Mouse (Mus musculus): Measurements from ENCODE around the gene Tenm2. TPM values are rescaled to one million over a fixed set of nuclear protein-coding genes. Genes with fewer than 3 reads are reported as not detected.
A peak's percentile ranks its signal among the peaks of the same experiment; 100 is the strongest.

Gene Tenm2
- total and polyA plus RNA-seq, 2 experiments from 2014 or later, result 41.8 to 91.3 TPM

DNA sequence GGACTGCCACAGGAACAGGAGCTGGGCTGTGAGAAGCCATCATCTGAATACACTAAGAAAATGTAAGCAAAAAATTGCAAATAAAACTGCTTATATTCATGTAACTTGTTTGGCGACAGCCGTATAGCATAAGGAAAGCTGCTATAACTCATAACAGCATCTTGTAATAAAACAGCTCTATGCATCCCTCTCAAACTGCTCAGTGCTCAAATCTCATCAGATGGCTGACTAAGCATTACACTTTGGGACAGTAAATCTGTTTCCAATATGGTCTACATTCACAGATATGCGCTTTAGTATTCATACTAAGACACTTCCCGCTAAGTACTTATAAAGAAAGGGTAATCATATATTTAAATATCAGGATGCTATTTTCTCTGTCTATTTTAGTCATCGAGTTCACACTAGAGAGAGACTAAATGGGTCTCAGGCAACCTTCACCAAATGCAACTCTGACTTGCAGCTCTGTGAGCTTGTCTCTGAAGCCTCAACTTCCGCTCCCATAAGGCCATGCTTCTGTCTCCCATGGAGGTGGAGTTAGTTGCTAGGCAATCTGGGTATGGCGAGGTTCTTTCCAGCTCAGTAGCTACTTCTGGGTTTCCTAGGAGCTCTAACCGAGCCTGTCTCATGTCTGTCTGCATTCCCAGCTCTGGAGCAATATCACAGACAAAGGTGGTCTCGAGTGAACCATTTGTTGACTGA lies 308.9 kb downstream of the Tenm2 start:
- Histone ChIP-seq H3K9me3 (ENCODE audit: low read length) (no peaks in the 10 kb centered on the region), H3K27ac (ENCODE audit: low read depth, low read length) (peak overlapping the region; percentile 45; the same call in 1 of the 2 replicates), H3K36me3 (ENCODE audit: insufficient read depth) (no peaks in the 10 kb centered on the region), H3K4me3 (ENCODE audit: low read depth, low read length) (no peak overlapping the region), H3K9ac (no peak overlapping the region), H3K4me1 (ENCODE audit: insufficient read depth) (0 out of 2 replicates have a peak, but pooled peaks cover 5% of the 10 kb centered on the region), H3K27me3 (ENCODE audit: insufficient read depth, low read length) (no peaks in the 10 kb centered on the region), H3K4me2 (ENCODE audit: low read depth) (no peak overlapping the region; the same call in 1 of the 2 replicates)
- ATAC-seq (peak; percentile 90), DNase-seq (peak; percentile 66)
- no peak for TF ChIP-seq CTCF (IDR thresholded peaks at IDR 0.05; ENCODE audit: low read depth)
- WGBS, result 59% methylated on average over 9 of the region's 9 CpGs

DNA sequence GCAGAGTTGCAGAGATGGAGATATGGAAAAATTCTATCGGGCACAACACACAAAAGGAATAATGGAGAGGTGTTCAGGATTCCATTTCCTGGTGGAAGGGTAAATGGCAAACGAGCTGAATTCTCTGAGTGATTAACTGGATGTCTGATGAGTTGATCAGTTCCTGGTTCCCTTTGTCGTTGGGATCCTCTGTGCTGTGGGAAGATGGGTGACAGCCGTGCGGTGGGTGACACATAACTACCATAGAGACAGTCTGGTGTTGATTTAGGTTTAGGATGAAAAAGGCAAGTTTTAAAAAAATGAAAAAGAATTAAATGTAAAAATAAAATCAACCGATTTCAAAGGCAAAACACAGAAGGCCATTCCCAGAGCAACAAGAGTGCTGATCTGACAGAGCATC lies 316.5 kb downstream of the Tenm2 start:
- H3K27me3 ChIP-seq (ENCODE audit: insufficient read depth, low read length), result no peaks in the 10 kb centered on the region
- no peaks in the 10 kb centered on the region for H3K4me1 ChIP-seq (ENCODE audit: insufficient read depth)
- H3K9ac ChIP-seq, result no peak overlapping the region
- no peak for ATAC-seq
- 80% methylated on average over 6 of the region's 6 CpGs for WGBS
- H3K27ac ChIP-seq (ENCODE audit: low read depth, low read length), result no peak overlapping the region
- H3K9me3 ChIP-seq (ENCODE audit: low read length), result no peaks in the 10 kb centered on the region
- H3K4me3 ChIP-seq (ENCODE audit: low read depth, low read length), result no peak overlapping the region
- H3K36me3 ChIP-seq (ENCODE audit: insufficient read depth), result no peaks in the 10 kb centered on the region
- TF ChIP-seq CTCF (IDR thresholded peaks at IDR 0.05; ENCODE audit: low read depth), result no peak
- no peak overlapping the region for H3K4me2 ChIP-seq (ENCODE audit: low read depth)
- no peak for DNase-seq

DNA sequence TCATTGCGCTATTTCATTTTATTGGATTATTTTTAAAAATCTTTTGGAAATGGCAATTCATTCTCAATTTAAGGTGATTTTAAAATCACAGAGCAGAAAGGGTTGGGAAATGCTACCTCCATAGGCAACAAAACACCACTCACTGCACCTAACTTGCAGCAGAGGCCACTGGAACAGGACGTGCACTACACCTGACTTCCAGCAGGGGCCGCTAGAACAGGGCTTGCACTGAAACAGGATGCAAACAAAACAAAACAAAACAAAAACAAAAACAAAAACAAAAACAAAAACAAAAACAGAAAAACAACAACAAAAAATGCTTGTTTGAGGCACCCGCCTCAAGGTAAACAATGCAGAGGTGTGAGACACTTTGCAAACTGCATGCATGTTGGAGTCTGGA lies 324.4 kb downstream of the Tenm2 start:
- no peak overlapping the region for H3K4me2 ChIP-seq (ENCODE audit: low read depth)
- no peak overlapping the region for H3K27ac ChIP-seq (ENCODE audit: low read depth, low read length)
- H3K36me3 ChIP-seq (ENCODE audit: insufficient read depth), result no peaks in the 10 kb centered on the region
- 80% methylated on average over 4 of the region's 4 CpGs for WGBS
- no peaks in the 10 kb centered on the region for H3K4me1 ChIP-seq (ENCODE audit: insufficient read depth)
- H3K4me3 ChIP-seq (ENCODE audit: low read depth, low read length), result no peak overlapping the region
- ATAC-seq, result no peak
- TF ChIP-seq CTCF (IDR thresholded peaks at IDR 0.05; ENCODE audit: low read depth), result peak; percentile 59
- DNase-seq, result no peak
- no peaks in the 10 kb centered on the region for H3K27me3 ChIP-seq (ENCODE audit: insufficient read depth, low read length)
- no peak overlapping the region for H3K9ac ChIP-seq
- no peaks in the 10 kb centered on the region for H3K9me3 ChIP-seq (ENCODE audit: low read length)

DNA sequence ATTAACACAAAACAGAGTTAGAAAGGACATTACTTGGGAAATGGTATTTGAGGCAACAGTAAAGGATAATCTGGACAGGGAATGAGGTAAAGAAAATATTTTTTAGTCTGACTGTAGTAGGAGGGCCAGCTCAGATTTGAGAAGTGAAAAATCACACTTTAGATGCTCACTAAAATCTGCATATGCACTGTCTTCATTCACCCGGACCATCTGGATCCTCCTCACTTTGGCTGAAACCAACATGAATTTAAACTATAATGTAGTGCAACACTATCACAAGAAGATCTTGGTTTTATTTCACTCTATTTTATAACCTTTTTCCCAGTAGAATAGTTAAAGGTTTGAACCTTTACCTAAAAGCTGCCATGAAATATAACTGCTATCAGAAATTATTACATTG lies 326.7 kb downstream of the Tenm2 start:
- no peak for TF ChIP-seq CTCF (IDR thresholded peaks at IDR 0.05; ENCODE audit: low read depth)
- no peak overlapping the region for H3K4me2 ChIP-seq (ENCODE audit: low read depth)
- no peak overlapping the region for H3K27ac ChIP-seq (ENCODE audit: low read depth, low read length)
- no peak overlapping the region for H3K4me3 ChIP-seq (ENCODE audit: low read depth, low read length)
- H3K4me1 ChIP-seq (ENCODE audit: insufficient read depth), result no peaks in the 10 kb centered on the region
- no peaks in the 10 kb centered on the region for H3K27me3 ChIP-seq (ENCODE audit: insufficient read depth, low read length)
- WGBS, result 71% methylated on average over 1 of the region's 1 CpGs
- no peaks in the 10 kb centered on the region for H3K9me3 ChIP-seq (ENCODE audit: low read length)
- no peak for DNase-seq
- no peak overlapping the region for H3K9ac ChIP-seq
- no peaks in the 10 kb centered on the region for H3K36me3 ChIP-seq (ENCODE audit: insufficient read depth)
- no peak for ATAC-seq

DNA sequence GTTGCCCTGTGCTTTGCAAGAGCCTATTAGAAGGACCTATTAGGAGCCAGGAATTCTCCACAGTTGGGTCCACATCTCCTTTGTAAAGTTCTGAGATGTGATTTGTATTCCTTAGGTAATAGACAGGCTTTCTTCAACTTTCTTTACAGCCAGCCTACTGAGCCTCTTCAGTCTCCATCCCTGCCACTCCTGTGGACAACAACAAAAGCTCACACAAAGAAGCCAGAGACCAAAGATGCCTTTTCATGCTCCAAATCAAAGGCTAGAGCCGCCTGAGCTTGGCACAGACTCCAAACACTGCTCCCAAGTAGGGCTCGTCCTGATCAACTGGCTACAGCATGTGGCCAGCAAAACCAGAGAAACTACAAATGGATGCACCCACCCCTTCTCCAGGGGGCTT lies 333.5 kb downstream of the Tenm2 start:
- Histone ChIP-seq H3K27me3 (ENCODE audit: insufficient read depth, low read length) (no peaks in the 10 kb centered on the region), H3K4me3 (ENCODE audit: low read depth, low read length) (no peak overlapping the region), H3K9me3 (ENCODE audit: low read length) (no peaks in the 10 kb centered on the region), H3K4me2 (ENCODE audit: low read depth) (no peak overlapping the region), H3K9ac (no peak overlapping the region), H3K27ac (ENCODE audit: low read depth, low read length) (no peak overlapping the region), H3K36me3 (ENCODE audit: insufficient read depth) (no peaks in the 10 kb centered on the region), H3K4me1 (ENCODE audit: insufficient read depth) (no peaks in the 10 kb centered on the region)
- ATAC-seq (peak; percentile 23; the same call in 1 of the 2 replicates), DNase-seq (no peak)
- 8% methylated on average over 2 of the region's 2 CpGs for WGBS
- no peak for TF ChIP-seq CTCF (IDR thresholded peaks at IDR 0.05; ENCODE audit: low read depth)

DNA sequence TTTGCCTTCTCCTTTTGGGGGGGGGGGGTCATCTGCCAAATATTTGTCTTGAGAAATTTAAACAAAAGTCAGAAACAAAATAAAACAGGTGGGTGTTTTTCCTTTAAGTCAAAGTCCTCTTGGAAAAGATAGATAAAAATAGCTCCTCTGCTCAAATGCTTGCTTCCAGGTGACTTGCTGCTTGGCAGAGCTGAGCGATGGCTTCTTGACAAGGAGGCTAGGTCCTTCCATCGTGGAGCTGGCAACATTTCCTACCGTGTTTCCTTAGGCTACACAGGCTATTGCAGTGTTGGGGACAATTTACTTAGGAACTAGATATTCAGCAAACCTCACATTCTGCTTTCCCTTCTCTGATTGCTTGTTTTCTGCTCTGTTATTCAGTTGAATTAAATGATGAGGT lies 342.7 kb downstream of the Tenm2 start:
- H3K4me2 ChIP-seq (ENCODE audit: low read depth), result no peak overlapping the region
- TF ChIP-seq CTCF (IDR thresholded peaks at IDR 0.05; ENCODE audit: low read depth), result no peak
- H3K4me3 ChIP-seq (ENCODE audit: low read depth, low read length), result no peak overlapping the region
- H3K9ac ChIP-seq, result no peak overlapping the region
- H3K27me3 ChIP-seq (ENCODE audit: insufficient read depth, low read length), result no peaks in the 10 kb centered on the region
- no peak for DNase-seq
- H3K36me3 ChIP-seq (ENCODE audit: insufficient read depth), result no peaks in the 10 kb centered on the region
- WGBS, result 59% methylated on average over 3 of the region's 3 CpGs
- H3K4me1 ChIP-seq (ENCODE audit: insufficient read depth), result no peaks in the 10 kb centered on the region
- no peaks in the 10 kb centered on the region for H3K9me3 ChIP-seq (ENCODE audit: low read length)
- H3K27ac ChIP-seq (ENCODE audit: low read depth, low read length), result no peak overlapping the region
- no peak for ATAC-seq

DNA sequence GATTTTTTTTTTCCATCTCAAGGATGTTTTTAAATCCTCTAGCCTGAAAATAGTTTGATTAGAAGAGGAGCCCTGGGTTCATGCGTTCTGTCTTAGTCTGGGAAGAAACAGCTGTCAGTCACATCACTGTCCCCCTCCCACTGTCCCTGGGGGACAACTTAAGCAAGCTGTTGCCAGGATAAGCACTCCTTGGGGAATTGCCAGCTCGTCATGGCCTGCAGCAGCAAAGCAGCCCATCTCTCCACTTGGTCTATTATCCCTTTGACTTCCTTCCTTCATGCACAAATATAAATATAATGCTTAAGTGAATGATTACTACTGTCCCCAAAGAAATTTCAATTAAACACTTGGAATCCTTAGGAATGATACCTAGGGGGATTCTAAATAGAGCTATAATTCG lies 344.7 kb downstream of the Tenm2 start:
- Histone ChIP-seq H3K4me1 (ENCODE audit: insufficient read depth) (no peaks in the 10 kb centered on the region), H3K4me2 (ENCODE audit: low read depth) (no peak overlapping the region), H3K27me3 (ENCODE audit: insufficient read depth, low read length) (no peaks in the 10 kb centered on the region), H3K27ac (ENCODE audit: low read depth, low read length) (no peak overlapping the region), H3K9me3 (ENCODE audit: low read length) (no peaks in the 10 kb centered on the region), H3K36me3 (ENCODE audit: insufficient read depth) (no peaks in the 10 kb centered on the region), H3K4me3 (ENCODE audit: low read depth, low read length) (no peak overlapping the region), H3K9ac (no peak overlapping the region)
- DNase-seq (no peak), ATAC-seq (no peak)
- no peak for TF ChIP-seq CTCF (IDR thresholded peaks at IDR 0.05; ENCODE audit: low read depth)
- 34% methylated on average over 3 of the region's 3 CpGs for WGBS
